Mouse (Mus musculus) embryonic facial prominence, embryonic 11.5 days (tissue): ENCODE data around the gene Rbfox1. TPM values are rescaled to one million over a fixed set of nuclear protein-coding genes. Genes with fewer than 3 reads are reported as not detected.

ENCODE experiments used
- ATAC-seq: fragments of 200-750 bp; cut with Nextera tagmentation; replicated peaks from 2 replicates; pipeline ENCODE4 v1.8.0; 2017; ENCODE audit warnings: low read depth; ENCODE audit not compliant: insufficient number of reproducible peaks, low FRiP score, low TSS enrichment
- DNase-seq: peaks from one replicate; pipeline ENCODE4 v3.0.0-alpha.2; 2015; ENCODE audit warnings: low spot score
- H3K27ac ChIP-seq: fragments of 300-500 bp; sonication (generic); replicated peaks from 2 replicates; pipeline ENCODE4 v1.5.1; 2014; ENCODE audit warnings: mild to moderate bottlenecking, low read depth, low read length, control low read depth
- H3K27me3 ChIP-seq: fragments of 300-500 bp; sonication (generic); 2 replicates; pipeline ENCODE4 v1.6.1; 2014; ENCODE audit warnings: mild to moderate bottlenecking, low read length, moderate library complexity, mixed read lengths; ENCODE audit not compliant: control insufficient read depth, insufficient read depth
- H3K36me3 ChIP-seq: fragments of 300-500 bp; sonication (generic); replicated peaks from 2 replicates; pipeline ENCODE4 v1.6.1; 2014; ENCODE audit warnings: low read depth, mild to moderate bottlenecking, low read length, moderate library complexity, mixed read lengths; ENCODE audit not compliant: control insufficient read depth, insufficient read depth
- H3K4me1 ChIP-seq: fragments of 300-500 bp; sonication (generic); 2 replicates; pipeline ENCODE4 v1.6.1; 2014; ENCODE audit warnings: low read length, mixed read lengths; ENCODE audit not compliant: control insufficient read depth, insufficient read depth
- H3K4me2 ChIP-seq: fragments of 300-500 bp; sonication (generic); 2 replicates; pipeline ENCODE4 v1.6.1; 2014; ENCODE audit warnings: low read depth, mild to moderate bottlenecking, control low read depth, low read length, moderate library complexity
- H3K4me3 ChIP-seq: fragments of 300-500 bp; sonication (generic); 2 replicates; pipeline ENCODE4 v1.5.1; 2014; ENCODE audit warnings: low read depth, low read length, control low read depth
- H3K9ac ChIP-seq: fragments of 300-500 bp; sonication (generic); replicated peaks from 2 replicates; pipeline ENCODE4 v1.6.1; 2014; ENCODE audit warnings: mild to moderate bottlenecking, control low read depth, low read length
- H3K9me3 ChIP-seq: fragments of 300-500 bp; sonication (generic); replicated peaks from 2 replicates; pipeline ENCODE4 v1.6.1; 2016; ENCODE audit warnings: mild to moderate bottlenecking, low read length, inconsistent platforms, mixed read lengths; ENCODE audit not compliant: control insufficient read depth
- WGBS: fragments of 180-500 bp; shearing (Covaris S2); extraction: QIAGEN DNeasy Blood & Tissue Kit; methylation state at CpG from one replicate; pipeline ENCODE4 v1.1.7; 2014; 5-methylcytosine and 5-hydroxymethylcytosine counted together
- polyA plus RNA-seq: library from polyadenylated mRNA; unstranded; fragments of >200 nt; fragmentation: Nextera tagmentation; extraction: Ambion mirVana; gene quantifications from 2 replicates; pipeline ENCODE4 v1.2.1, GENCODE M21; 2014

Gene Rbfox1
- polyA plus RNA-seq, 1 experiment from 2014 or later = 4.2 TPM

- no peak overlapping the region for H3K4me2 ChIP-seq
- WGBS = 78% methylated on average over 3 of the region's 3 CpGs
- H3K4me1 ChIP-seq = no peaks in the 10 kb centered on the region
- no peak overlapping the region for H3K27ac ChIP-seq
- H3K9me3 ChIP-seq = no peaks in the 10 kb centered on the region
- no peak for DNase-seq
- no peak for ATAC-seq
- H3K4me3 ChIP-seq = no peak overlapping the region
- H3K27me3 ChIP-seq = no peaks in the 10 kb centered on the region
- H3K36me3 ChIP-seq = no peaks in the 10 kb centered on the region
- no peak overlapping the region for H3K9ac ChIP-seq
These were observed 869.7 kb downstream of the Rbfox1 start for GRCm38 (mm10) chr16:6754847-6755246.

GRCm38 (mm10) chr16:6769495-6770237 lies 884.5 kb downstream of the Rbfox1 start:
- ATAC-seq (no peak), DNase-seq (no peak)
- Histone ChIP-seq H3K4me2 (no peak overlapping the region), H3K4me1 (no peaks in the 10 kb centered on the region), H3K27ac (no peak overlapping the region), H3K4me3 (no peak overlapping the region), H3K9ac (no peak overlapping the region), H3K9me3 (no peaks in the 10 kb centered on the region), H3K27me3 (no peaks in the 10 kb centered on the region), H3K36me3 (no peaks in the 10 kb centered on the region)
- WGBS = 75% methylated on average over 14 of the region's 14 CpGs

- Histone ChIP-seq H3K4me3 (no peak overlapping the region), H3K4me1 (no peaks in the 10 kb centered on the region), H3K9ac (no peak overlapping the region), H3K27ac (no peak overlapping the region), H3K9me3 (no peaks in the 10 kb centered on the region), H3K4me2 (no peak overlapping the region), H3K36me3 (no peaks in the 10 kb centered on the region), H3K27me3 (no peaks in the 10 kb centered on the region)
- 80% methylated on average over 6 of the region's 6 CpGs for WGBS
- no peak for ATAC-seq
- no peak for DNase-seq
These were observed 892.5 kb downstream of the Rbfox1 start for GRCm38 (mm10) chr16:6777506-6778185.

GRCm38 (mm10) chr16:6784144-6784543 lies 899.0 kb downstream of the Rbfox1 start:
- no peak for ATAC-seq
- Histone ChIP-seq H3K9me3 (no peaks in the 10 kb centered on the region), H3K4me3 (no peak overlapping the region), H3K9ac (no peak overlapping the region), H3K4me2 (no peak overlapping the region), H3K4me1 (no peaks in the 10 kb centered on the region), H3K36me3 (no peaks in the 10 kb centered on the region), H3K27me3 (no peaks in the 10 kb centered on the region), H3K27ac (no peak overlapping the region)
- no peak for DNase-seq
- 76% methylated on average over 5 of the region's 5 CpGs for WGBS

GRCm38 (mm10) chr16:6785026-6785425 lies 899.9 kb downstream of the Rbfox1 start:
- no peaks in the 10 kb centered on the region for H3K27me3 ChIP-seq
- no peaks in the 10 kb centered on the region for H3K9me3 ChIP-seq
- no peak for ATAC-seq
- 71% methylated on average over 4 of the region's 4 CpGs for WGBS
- H3K4me3 ChIP-seq = no peak overlapping the region
- no peak overlapping the region for H3K27ac ChIP-seq
- no peak overlapping the region for H3K9ac ChIP-seq
- no peaks in the 10 kb centered on the region for H3K36me3 ChIP-seq
- no peak for DNase-seq
- no peaks in the 10 kb centered on the region for H3K4me1 ChIP-seq
- no peak overlapping the region for H3K4me2 ChIP-seq

GRCm38 (mm10) chr16:6791218-6791617 lies 906.1 kb downstream of the Rbfox1 start:
- H3K4me1 ChIP-seq = no peaks in the 10 kb centered on the region
- H3K9me3 ChIP-seq = no peaks in the 10 kb centered on the region
- DNase-seq (no peak), ATAC-seq (no peak)
- H3K4me3 ChIP-seq = no peak overlapping the region
- H3K27ac ChIP-seq = no peak overlapping the region
- H3K9ac ChIP-seq = no peak overlapping the region
- no peaks in the 10 kb centered on the region for H3K36me3 ChIP-seq
- WGBS = 86% methylated on average over 3 of the region's 3 CpGs
- H3K27me3 ChIP-seq = no peaks in the 10 kb centered on the region
- H3K4me2 ChIP-seq = no peak overlapping the region

- 12% methylated on average over 9 of the region's 9 CpGs for WGBS
- H3K4me3 ChIP-seq = no peak overlapping the region
These were observed 906.5 kb downstream of the Rbfox1 start for GRCm38 (mm10) chr16:6791655-6792054.

GRCm38 (mm10) chr16:6806246-6806645 lies 921.1 kb downstream of the Rbfox1 start:
- DNase-seq = no peak
- no peak overlapping the region for H3K4me2 ChIP-seq
- no peak overlapping the region for H3K4me3 ChIP-seq
- H3K36me3 ChIP-seq = no peaks in the 10 kb centered on the region
- WGBS = 92% methylated on average over 2 of the region's 2 CpGs
- no peak overlapping the region for H3K9ac ChIP-seq
- no peaks in the 10 kb centered on the region for H3K9me3 ChIP-seq
- no peak for ATAC-seq
- H3K27me3 ChIP-seq = no peaks in the 10 kb centered on the region
- no peak overlapping the region for H3K27ac ChIP-seq
- no peaks in the 10 kb centered on the region for H3K4me1 ChIP-seq

More at GRCm38 (mm10) chr16:6791655-6792054, 906.5 kb downstream of the Rbfox1 start:
- Histone ChIP-seq H3K27me3 (no peaks in the 10 kb centered on the region), H3K9me3 (no peaks in the 10 kb centered on the region), H3K36me3 (no peaks in the 10 kb centered on the region), H3K4me1 (no peaks in the 10 kb centered on the region), H3K27ac (no peak overlapping the region), H3K4me2 (no peak overlapping the region), H3K9ac (no peak overlapping the region)
- DNase-seq (peak; percentile 80), ATAC-seq (no peak)
